Mouse (Mus musculus) bone marrow, adult 2 months (tissue): ENCODE measurements around the gene E130308A19Rik.

Experiments used
- CTCF ChIP-seq: fragments of 200-500 bp; IDR thresholded peaks from 2 replicates; pipeline ENCODE4 v1.5.1; 2011; ENCODE audit warnings: low read length, control low read depth; ENCODE audit not compliant: control insufficient read depth, insufficient read depth
- POLR2A ChIP-seq: fragments of 200-500 bp; IDR thresholded peaks from 2 replicates; pipeline ENCODE4 v1.6.1; 2011; ENCODE audit warnings: low read depth, mild to moderate bottlenecking, control low read depth, low read length, borderline replicate concordance; ENCODE audit not compliant: control insufficient read depth

DNA sequence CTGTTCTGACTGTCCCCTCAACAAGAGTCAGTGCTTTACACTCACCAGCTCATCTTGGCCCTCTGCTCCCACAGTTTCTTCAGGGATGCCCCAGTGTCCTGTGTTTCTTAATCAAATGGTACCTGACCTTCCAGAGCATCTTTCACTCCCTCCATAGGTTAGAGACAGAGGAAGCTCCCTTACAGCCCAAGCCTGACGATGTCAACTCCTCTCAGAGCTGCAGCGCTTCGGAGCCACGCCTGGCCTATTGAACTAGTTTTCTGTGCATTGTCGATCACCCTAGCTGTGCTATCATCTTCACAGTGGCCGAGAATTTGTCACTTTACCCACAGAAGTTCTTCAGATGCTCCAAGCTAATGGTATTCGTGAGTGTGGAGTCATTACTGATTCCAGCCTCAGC, 88.9 kb downstream of the E130308A19Rik start:
- no peak for TF ChIP-seq CTCF
- no peak for TF ChIP-seq POLR2A
